Mouse (Mus musculus): ENCODE measurements around the gene Tnni3. TPM values are rescaled to one million over a fixed set of nuclear protein-coding genes. Genes with fewer than 3 reads are reported as not detected.

Tnni3 gene
- total RNA-seq, 2 experiments from 2014 or later, result 9,756 to 10,673 TPM

DNA sequence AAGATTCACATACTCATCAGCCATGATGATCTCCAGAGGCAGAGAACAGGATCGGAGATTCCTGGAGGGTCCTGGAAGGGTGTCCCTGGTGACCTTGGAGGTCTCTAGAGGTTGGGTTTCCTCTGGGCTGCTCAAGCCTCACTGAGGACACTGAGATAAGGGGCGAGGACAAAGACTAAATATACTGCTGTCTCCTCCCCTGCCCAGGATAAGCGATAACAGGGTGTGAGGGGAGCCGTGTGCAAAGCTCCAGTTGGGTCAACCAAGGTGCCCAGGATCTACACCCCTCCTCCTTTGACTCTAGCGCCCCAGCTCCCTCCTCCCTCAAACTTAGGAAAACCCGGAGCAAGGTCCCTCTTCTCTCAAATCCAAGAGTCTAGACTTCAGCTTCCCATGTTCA is 1.7 kb downstream of the Tnni3 start:
- intact Hi-C loops (cut with DNase I), result no loop called here
- no peak for DNase-seq

GRCm38 (mm10) chr7:4521231-4522003 is 2.6 kb downstream of the Tnni3 start:
- intact Hi-C loops (cut with DNase I), result no loop called here
- DNase-seq, result peak in 1 of 2 experiments; percentile 41

GRCm38 (mm10) chr7:4518487-4518886 is 5.5 kb downstream of the Tnni3 start:
- no peak for DNase-seq
- intact Hi-C loops (cut with DNase I), result no loop called here

- DNase-seq, result no peak
- intact Hi-C loops (cut with DNase I), result no loop called here
Observed at GRCm38 (mm10) chr7:4516332-4517050, 7.5 kb downstream of the Tnni3 start, which contains the start of gene Tnnt1. Gene Tnnt1, minus strand, starts transcription at chr7:4516382.

- no peak for DNase-seq
Observed at GRCm38 (mm10) chr7:4515853-4516252, 8.2 kb downstream of the Tnni3 start.

GRCm38 (mm10) chr7:4513829-4514712 is 10.0 kb downstream of the Tnni3 start:
- no peak for DNase-seq
- intact Hi-C loops (cut with DNase I), result loop anchor here (5.0 kb wide), 2 partner anchors 37 to 382 kb away; no protein-coding TSS in a partner anchor

More at GRCm38 (mm10) chr7:4515853-4516252, 8.2 kb downstream of the Tnni3 start:
- intact Hi-C loops (cut with DNase I), result no loop called here

DNA sequence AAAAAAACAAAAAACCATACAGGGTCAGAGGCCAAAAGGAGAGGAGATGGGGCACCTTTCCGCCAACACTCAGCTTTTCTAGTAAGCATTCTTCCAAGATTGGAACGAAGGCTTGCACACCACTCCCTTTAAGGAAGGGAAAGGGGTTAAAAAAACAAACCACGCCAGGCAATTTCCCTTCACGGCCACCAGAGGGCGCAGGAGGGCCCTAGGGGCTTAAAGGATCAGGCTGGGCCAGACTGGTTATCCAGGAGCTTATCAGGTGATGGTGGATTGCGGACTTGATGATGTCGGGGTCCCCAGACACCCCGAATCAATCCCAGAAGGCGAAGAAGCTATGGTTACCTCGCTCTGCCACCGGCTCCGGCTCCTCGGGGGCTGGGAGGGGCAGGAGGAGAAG is 10.8 kb downstream of the Tnni3 start:
- intact Hi-C loops (cut with DNase I), result loop anchor here (5.0 kb wide), 2 partner anchors 36 to 381 kb away; no protein-coding TSS in a partner anchor
- DNase-seq, result peak in 1 of 2 experiments; percentile 67

GRCm38 (mm10) chr7:4511489-4512224 is 12.4 kb downstream of the Tnni3 start:
- DNase-seq, result no peak

DNA sequence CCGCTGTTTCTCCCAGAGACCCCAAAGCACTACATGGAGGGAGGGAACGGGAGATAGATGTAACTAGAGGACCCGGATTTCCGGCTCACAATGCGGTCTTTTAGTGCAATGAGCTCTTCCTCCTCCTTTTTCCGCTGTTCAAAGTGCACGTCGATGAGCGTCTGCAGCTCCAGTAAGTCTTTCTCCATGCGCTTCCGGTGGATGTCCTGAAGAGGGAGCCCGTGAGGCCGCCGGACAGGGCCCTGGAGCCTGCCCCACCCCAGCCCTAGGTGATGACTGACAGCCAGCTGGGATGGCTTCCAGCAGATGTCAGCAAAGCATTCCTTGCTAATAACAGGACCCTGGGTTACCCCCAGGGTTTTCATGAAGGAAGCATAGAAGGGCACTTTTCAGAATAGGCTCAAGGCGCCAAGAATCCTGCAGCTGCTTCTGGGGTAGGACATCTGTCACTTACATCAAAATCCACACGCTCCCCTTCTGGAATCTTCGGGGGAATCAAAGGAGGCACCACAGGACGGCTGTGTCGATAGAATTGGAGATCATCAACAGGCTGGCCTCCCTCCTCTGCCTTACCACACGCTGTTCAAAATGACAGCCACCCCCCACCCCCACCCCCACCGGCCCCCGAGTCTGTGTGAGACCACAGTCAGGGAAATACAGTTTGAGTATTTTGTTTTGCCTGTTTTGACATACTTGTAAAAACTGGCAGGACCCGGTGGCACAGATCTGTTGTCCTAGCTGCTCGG is 14.0 kb downstream of the Tnni3 start:
- intact Hi-C loops (cut with DNase I), result loop anchor here (5.0 kb wide), 2 partner anchors 33 to 378 kb away; no protein-coding TSS in a partner anchor
- DNase-seq, result peak; percentile 81 to 83

More at GRCm38 (mm10) chr7:4511489-4512224, 12.4 kb downstream of the Tnni3 start:
- intact Hi-C loops (cut with DNase I), result loop anchor here (5.0 kb wide), 2 partner anchors 34 to 379 kb away; no protein-coding TSS in a partner anchor

DNA sequence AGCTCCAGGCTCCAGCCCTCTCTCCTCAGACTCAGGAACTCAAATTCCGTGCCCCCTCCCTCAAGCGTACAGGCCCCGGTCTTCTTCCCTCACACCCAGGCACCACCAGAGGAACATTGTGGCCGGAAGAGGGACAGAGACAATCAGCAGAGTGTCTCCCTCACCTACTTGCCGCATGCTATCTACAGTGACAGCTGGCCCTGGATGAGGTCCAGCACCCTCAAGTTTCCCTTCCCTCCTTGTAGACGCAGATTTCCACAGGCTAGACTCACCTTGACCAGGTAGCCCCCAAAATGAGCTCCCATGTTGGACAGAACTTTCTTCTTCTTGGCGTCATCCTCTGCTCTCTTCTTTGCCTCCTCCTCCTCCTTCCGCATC is 15.3 kb downstream of the Tnni3 start:
- intact Hi-C loops (cut with DNase I), result no loop called here
- no peak for DNase-seq

DNA sequence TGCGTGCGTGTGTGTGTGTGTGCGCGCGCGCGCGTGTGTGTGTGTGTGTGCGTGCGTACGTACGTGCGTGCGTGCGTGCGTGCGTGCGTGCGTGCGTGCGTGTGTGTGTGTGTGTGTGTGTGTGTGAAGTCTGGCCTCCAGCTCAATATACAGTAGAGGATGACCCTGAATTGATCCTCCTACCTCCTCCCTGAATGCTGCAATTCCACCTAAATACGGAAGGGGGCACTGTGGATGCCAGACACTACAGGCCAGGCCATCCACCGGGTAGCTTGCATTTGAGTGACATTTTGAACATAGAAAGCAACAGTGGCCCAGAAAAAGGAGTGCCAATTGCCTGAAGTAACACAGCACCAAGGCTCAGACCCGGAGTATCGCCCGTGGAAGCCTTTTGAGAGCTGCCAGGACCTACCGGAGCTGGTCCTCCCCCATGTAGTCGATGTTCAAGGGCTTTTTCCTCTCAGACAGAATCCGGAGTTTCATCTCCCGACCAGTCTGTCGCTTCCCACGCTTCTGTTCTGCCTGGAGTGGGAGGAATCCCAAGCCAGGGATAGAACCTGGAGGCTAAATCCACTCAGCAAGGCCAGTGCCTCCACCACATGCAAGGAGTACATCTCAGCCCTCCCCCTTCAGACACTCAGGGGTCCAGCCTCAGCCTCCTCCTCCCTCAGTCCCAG is 15.8 kb downstream of the Tnni3 start:
- no peak for DNase-seq
- intact Hi-C loops (cut with DNase I), result no loop called here

- intact Hi-C loops (cut with DNase I), result no loop called here
- DNase-seq, result no peak
Observed at GRCm38 (mm10) chr7:4507220-4507619, 16.8 kb downstream of the Tnni3 start.

DNA sequence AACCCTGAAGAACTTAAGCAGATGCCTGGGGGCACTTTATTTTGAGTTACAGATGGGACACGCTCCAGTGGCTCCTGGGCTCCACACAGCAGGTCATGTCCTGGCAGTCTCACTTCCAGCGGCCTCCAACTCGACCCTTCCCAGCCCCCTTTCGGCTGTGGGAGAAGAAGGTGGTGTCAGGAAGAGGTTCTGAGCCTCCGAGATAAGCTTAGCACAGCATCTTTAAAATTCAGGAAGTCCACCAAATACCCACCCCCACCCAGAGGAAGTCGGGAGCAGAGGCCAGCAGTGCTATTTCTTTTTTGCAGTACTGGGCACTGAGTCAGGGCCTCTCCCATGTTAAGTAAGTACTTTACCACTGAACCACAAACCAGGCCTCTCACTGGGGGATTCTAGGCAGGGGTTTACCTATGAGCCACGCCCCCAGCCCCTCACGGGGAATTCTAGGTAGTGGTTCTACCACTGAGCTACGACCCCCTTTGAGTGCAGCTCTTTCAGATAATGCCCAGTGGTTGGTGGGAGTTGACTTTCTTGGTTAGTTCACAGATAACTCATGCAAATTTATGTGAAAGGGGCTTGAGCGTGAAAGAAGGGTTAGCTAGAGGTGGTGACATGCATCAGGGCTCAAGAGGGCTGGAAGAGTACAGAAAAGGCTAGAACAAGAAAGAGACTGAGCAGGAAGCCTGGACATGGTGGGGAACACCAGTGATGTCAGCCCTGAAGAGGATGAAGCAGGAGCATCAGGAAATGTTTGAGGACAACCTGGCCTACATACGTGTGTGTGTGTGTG is 19.2 kb downstream of the Tnni3 start:
- intact Hi-C loops (cut with DNase I), result no loop called here
- no peak for DNase-seq

DNA sequence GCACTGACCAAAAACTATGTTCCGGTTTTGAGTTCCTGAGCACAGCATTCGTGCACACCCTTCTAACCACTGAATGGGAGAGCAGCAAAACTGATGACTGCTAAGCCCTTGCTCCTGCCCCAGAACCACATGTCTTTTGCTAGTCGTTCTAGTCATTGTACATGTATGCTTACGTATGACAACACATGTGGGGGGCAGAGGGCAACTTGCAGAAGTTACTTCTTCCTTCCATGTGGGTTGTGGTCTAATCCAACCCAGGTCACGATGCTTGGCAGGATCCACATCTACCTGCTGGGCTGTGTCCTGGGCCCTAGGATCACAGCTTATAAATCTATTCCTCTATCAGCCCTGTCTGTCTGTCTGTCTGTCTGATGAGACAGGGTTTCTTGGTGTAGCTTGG is 20.2 kb downstream of the Tnni3 start:
- intact Hi-C loops (cut with DNase I), result no loop called here
- DNase-seq, result no peak

DNA sequence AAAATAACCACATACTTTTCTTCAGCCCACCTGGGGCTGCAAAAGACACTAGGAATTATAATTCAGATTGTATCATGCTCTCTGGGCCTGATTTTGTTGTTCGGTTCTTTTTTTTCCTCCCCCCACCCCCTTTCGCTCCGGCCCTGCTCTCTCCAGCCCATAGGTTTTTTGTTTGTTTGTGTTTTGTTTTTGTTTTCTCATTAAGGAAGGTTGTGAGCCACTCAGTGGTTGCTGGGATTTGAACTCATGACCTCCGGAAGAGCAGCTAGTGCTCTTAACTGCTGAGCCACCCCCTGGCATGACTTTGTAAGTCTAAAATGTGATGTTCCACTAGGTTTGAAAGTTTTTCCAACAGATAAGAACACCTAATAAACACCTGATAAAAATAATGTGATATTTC is 20.9 kb downstream of the Tnni3 start:
- intact Hi-C loops (cut with DNase I), result no loop called here
- no peak for DNase-seq

DNA sequence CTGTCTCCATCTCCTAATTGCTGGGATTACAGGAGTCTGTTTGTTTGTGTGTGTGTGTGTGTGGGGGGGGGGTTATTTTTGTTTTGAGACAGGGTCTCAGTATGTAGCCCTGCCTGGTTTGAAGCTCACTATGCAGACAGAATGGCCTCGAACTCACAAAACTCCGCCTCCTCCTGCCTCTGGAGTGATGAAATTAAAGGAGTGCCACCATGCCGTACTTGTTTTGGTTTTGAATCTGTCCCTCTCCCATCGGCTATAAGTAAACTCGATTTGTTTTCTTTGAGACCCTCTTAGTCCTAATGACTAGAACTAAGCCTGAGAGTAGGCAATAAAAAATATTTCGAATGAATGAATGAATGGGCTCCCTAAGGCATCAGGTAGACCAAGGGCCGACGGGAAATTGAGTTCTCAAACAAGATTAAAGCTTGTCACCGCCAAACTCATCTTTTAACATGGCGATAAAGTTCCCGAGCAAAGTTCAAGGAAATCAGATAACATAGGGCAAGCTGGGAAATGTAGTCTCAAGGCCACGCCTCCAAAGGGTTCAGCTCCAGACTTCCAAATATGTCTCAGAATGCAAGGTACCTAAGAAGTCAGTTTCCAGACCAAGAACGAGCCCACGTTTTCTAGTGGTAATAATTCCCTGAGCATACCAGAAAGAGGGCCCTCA is 21.5 kb downstream of the Tnni3 start:
- no peak for DNase-seq
- intact Hi-C loops (cut with DNase I), result no loop called here
